Mouse (Mus musculus) heart, postnatal 0 days (tissue): ENCODE measurements at regions not wholly inside any gene's neighbourhood (a gene's known extent, or its start where the extent isn't known, plus 50 kb on each side); places are given as distances from the start of the nearest gene placed in this dataset.

Experiments used
- CTCF ChIP-seq: IDR thresholded peaks from 2 replicates; pipeline ENCODE4 v1.5.1; 2016; ENCODE audit warnings: antibody characterized with exemption, control low read depth, low read depth
- EP300 ChIP-seq: IDR thresholded peaks from 2 replicates; pipeline ENCODE4 v1.6.1; 2016; ENCODE audit warnings: antibody characterized with exemption, low read depth

- TF ChIP-seq EP300 (no peak), CTCF (no peak)
These were observed 339.3 kb downstream of the Sox9 start for GRCm38 (mm10) chr11:113121307-113121706.
